In genomic region chr13:55831722-55832160, GRCm38 (mm10) we compare ENCODE assay signal across 14 mouse cellular contexts. TPM values are rescaled to one million over a fixed set of nuclear protein-coding genes. Genes with fewer than 3 reads are reported as not detected.
DNase-seq lines count a peak whose midpoint lies in the region; ATAC-seq and TF ChIP-seq lines count a peak whose summit lies in the region.
"Had no signal": no experiment of that assay in that cellular context is flagged by ENCODE, and none has a peak within 500 bp of the region (broad histone marks: within the 10 kb centered on the region; RNA-seq: fewer than 3 reads in every experiment).

No protein-coding gene starts in this region.

- 0 out of 2 replicates have a peak overlapping the region, but pooled peaks have one; percentile 58 for H3K27ac ChIP-seq in forebrain, embryonic 10.5 days
- no peak overlapping the region for H3K27ac ChIP-seq in forebrain, postnatal 0 days (ENCODE audit: low read depth, low read length)
- H3K27ac ChIP-seq in kidney, embryonic 16.5 days (ENCODE audit: low read length) = no peak overlapping the region
- no peak overlapping the region for H3K27ac ChIP-seq in ES-E14 (ENCODE audit: insufficient read depth, low read depth, low read length, poor library complexity, severe bottlenecking)
- H3K27ac ChIP-seq in limb, embryonic 11.5 days (replicated peaks; ENCODE audit: low read depth, low read length) = peak overlapping the region; percentile 97

- TF ChIP-seq CTCF in forebrain, postnatal 0 days (IDR thresholded peaks at IDR 0.05; ENCODE audit: low read depth) = no peak

- H3K4me2 ChIP-seq in forebrain, postnatal 0 days (ENCODE audit: low read depth) = no peak overlapping the region
- peak overlapping the region; percentile 51 for H3K4me2 ChIP-seq in kidney, embryonic 16.5 days (replicated peaks; ENCODE audit: low read depth, low read length)
- peak overlapping the region; percentile 67 for H3K4me2 ChIP-seq in limb, embryonic 11.5 days (ENCODE audit: low read depth, severe bottlenecking)

- in situ Hi-C loops in ES-E14 (cut with MboI; ENCODE audit: low sequenced_read_pairs in 2 of 2, unreplicated experiment in 2 of 2) = loop anchor here (5.0 to 10.0 kb wide), 2 partner anchors 393 to 421 kb away; partner anchors contain the start of gene Neurog1 (in 2 of the 2)

- H3K9me3 ChIP-seq in forebrain, embryonic 10.5 days = no peaks in the 10 kb centered on the region
- no peaks in the 10 kb centered on the region for H3K9me3 ChIP-seq in forebrain, postnatal 0 days (ENCODE audit: low read length)
- no peaks in the 10 kb centered on the region for H3K9me3 ChIP-seq in kidney, embryonic 16.5 days (ENCODE audit: low read length)
- no peaks in the 10 kb centered on the region for H3K9me3 ChIP-seq in ES-E14 (ENCODE audit: control insufficient read depth, insufficient read depth, low read depth, low read length)
- no peaks in the 10 kb centered on the region for H3K9me3 ChIP-seq in limb, embryonic 11.5 days (ENCODE audit: control insufficient read depth, low read length)
- H3K9me3 ChIP-seq: megakaryocyte, embryonic 14.5 days had no signal

- H3K4me1 ChIP-seq in forebrain, embryonic 10.5 days = peaks cover 53% of the 10 kb centered on the region
- H3K4me1 ChIP-seq in forebrain, postnatal 0 days (ENCODE audit: insufficient read depth) = no peaks in the 10 kb centered on the region
- peaks cover 24% of the 10 kb centered on the region for H3K4me1 ChIP-seq in kidney, embryonic 16.5 days (ENCODE audit: insufficient read depth, low read length)
- H3K4me1 ChIP-seq in ES-E14 (ENCODE audit: control insufficient read depth in 2 of 2, insufficient read depth in 2 of 2, low read length in 2 of 2, poor library complexity in 1 of 2) = no peaks in the 10 kb centered on the region; a peak in 1 of 4 replicates
- H3K4me1 ChIP-seq in limb, embryonic 11.5 days (ENCODE audit: control insufficient read depth, insufficient read depth, low read length) = peaks cover 9% of the 10 kb centered on the region

- H3K4me3 ChIP-seq in forebrain, embryonic 10.5 days = peak overlapping the region; percentile 42
- no peak overlapping the region for H3K4me3 ChIP-seq in forebrain, postnatal 0 days (ENCODE audit: low read depth, low read length)
- peak overlapping the region; percentile 40; the same call in 1 of the 2 replicates for H3K4me3 ChIP-seq in kidney, embryonic 16.5 days (ENCODE audit: low read length)
- H3K4me3 ChIP-seq in ES-E14 (ENCODE audit: insufficient read depth in 1 of 2, low read depth in 1 of 2, low read length in 2 of 2, poor library complexity in 1 of 2, severe bottlenecking in 1 of 2) = peak overlapping the region; percentile 50
- H3K4me3 ChIP-seq in limb, embryonic 11.5 days (ENCODE audit: low read depth, low read length) = peak overlapping the region; percentile 70
- H3K4me3 ChIP-seq: megakaryocyte, embryonic 14.5 days had no signal

- H3K36me3 ChIP-seq in forebrain, embryonic 10.5 days (replicated peaks) = no peaks in the 10 kb centered on the region
- H3K36me3 ChIP-seq in forebrain, postnatal 0 days (ENCODE audit: insufficient read depth) = no peaks in the 10 kb centered on the region
- no peaks in the 10 kb centered on the region for H3K36me3 ChIP-seq in kidney, embryonic 16.5 days (ENCODE audit: insufficient read depth, low read length)
- no peaks in the 10 kb centered on the region for H3K36me3 ChIP-seq in ES-E14 (ENCODE audit: control insufficient read depth, insufficient read depth, low read length, poor library complexity, severe bottlenecking)
- no peaks in the 10 kb centered on the region for H3K36me3 ChIP-seq in limb, embryonic 11.5 days (ENCODE audit: control insufficient read depth, insufficient read depth, low read length)

- DNase-seq in forebrain, embryonic 10.5 days (ENCODE audit: extremely low spot score, low spot score) = peak; percentile 53
- no peak for DNase-seq in forebrain, postnatal 0 days
- DNase-seq in kidney, adult 8-10 months = no peak
- no peak for DNase-seq in ES-E14 (ENCODE audit: low read depth, low spot score)
- no peak for DNase-seq in limb, embryonic 11.5 days (ENCODE audit: low spot score)
- no peak for DNase-seq in adrenal gland, postnatal 10 days
- no peak for DNase-seq in layer of hippocampus, adult 9-10 months (ENCODE audit: low spot score)
- DNase-seq: cerebellum, adult 9-11 months; kidney, adult 2 months; thymus, adult 2 months had no signal

- no peak overlapping the region for H3K9ac ChIP-seq in forebrain, postnatal 0 days
- no peak overlapping the region for H3K9ac ChIP-seq in kidney, embryonic 16.5 days (replicated peaks; ENCODE audit: low read length)
- H3K9ac ChIP-seq in ES-E14 (ENCODE audit: insufficient read depth, low read depth, low read length, poor library complexity, severe bottlenecking) = no peak overlapping the region
- peak overlapping the region; percentile 97 for H3K9ac ChIP-seq in limb, embryonic 11.5 days (ENCODE audit: low read length)

- peaks cover 100% of the 10 kb centered on the region for H3K27me3 ChIP-seq in forebrain, embryonic 10.5 days (ENCODE audit: poor library complexity, severe bottlenecking)
- peaks cover 79% of the 10 kb centered on the region for H3K27me3 ChIP-seq in forebrain, postnatal 0 days (ENCODE audit: insufficient read depth, low read length)
- H3K27me3 ChIP-seq in kidney, embryonic 16.5 days (ENCODE audit: insufficient read depth, low read length) = peaks cover 93% of the 10 kb centered on the region
- H3K27me3 ChIP-seq in limb, embryonic 11.5 days (ENCODE audit: control insufficient read depth, insufficient read depth, low read length) = peaks cover 64% of the 10 kb centered on the region

- 1% methylated on average over 25 of the region's 25 CpGs for WGBS in forebrain, embryonic 10.5 days
- 3% methylated on average over 25 of the region's 25 CpGs for WGBS in forebrain, postnatal 0 days
- 2% methylated on average over 25 of the region's 25 CpGs for WGBS in kidney, embryonic 16.5 days
- WGBS in limb, embryonic 11.5 days = under 1% methylated on average over 25 of the region's 25 CpGs

- ATAC-seq in forebrain, postnatal 0 days = no peak
- 0 out of 2 replicates have a peak, but pooled peaks have one; percentile 32 for ATAC-seq in kidney, embryonic 16.5 days (ENCODE audit: low FRiP score, low TSS enrichment)
- no peak for ATAC-seq in limb, embryonic 11.5 days (ENCODE audit: insufficient number of reproducible peaks, low FRiP score, low TSS enrichment, low read depth)

TF ChIP-seq in ES-E14, 5 proteins besides CTCF, POLR2A, EP300 and RAD21:
- TF ChIP-seq MAFK (IDR thresholded peaks at IDR 0.05; ENCODE audit: insufficient read depth, low read depth, low read length) (no peak), ZC3H11A (IDR thresholded peaks at IDR 0.05; ENCODE audit: borderline replicate concordance, low read depth, low read length) (no peak), CHD2 (IDR thresholded peaks at IDR 0.05; ENCODE audit: low read depth, low read length) (no peak), ZNF384 (IDR thresholded peaks at IDR 0.05; ENCODE audit: low read depth, low read length) (no peak), HCFC1 (IDR thresholded peaks at IDR 0.05; ENCODE audit: borderline replicate concordance, insufficient read depth, low read length) (no peak)
TF ChIP-seq in ES-E14: peak in this region for 0.

RNA-seq across cellular contexts. Expression of gene Pitx1, which starts 4.3 kb away (rescaled TPM):
- 1.7 and 3.2 TPM in 2 replicates for polyA plus RNA-seq in forebrain, embryonic 10.5 days (2016; fragmentation: Nextera tagmentation; extraction: Ambion mirVana)
- total RNA-seq in forebrain, postnatal 0 days (2014; rRNA removed) = not detected in 2 replicates
- not detected in 2 replicates for polyA plus RNA-seq in forebrain, postnatal 0 days (2015; fragmentation: Nextera tagmentation; extraction: Ambion mirVana)
- polyA plus RNA-seq in kidney, embryonic 16.5 days (2015; fragmentation: Nextera tagmentation; extraction: Ambion mirVana) = 0.36 and 2.1 TPM in 2 replicates
- total RNA-seq in ES-E14 (2012; rRNA removed) = 0.26 and 1.0 TPM in 2 replicates
- polyA plus RNA-seq in limb, embryonic 11.5 days (2014; fragmentation: Nextera tagmentation; extraction: Ambion mirVana) = 155 and 197 TPM in 2 replicates
- not detected for total RNA-seq in adrenal gland, postnatal 10 days (2021)
- total RNA-seq: left cerebral cortex, postnatal 14 days had no signal
- polyA plus RNA-seq: frontal cortex, adult 2 months had no signal

RNA-seq across cellular contexts. Expression of gene Catsper3, which starts 47.4 kb away (rescaled TPM):
- polyA plus RNA-seq in forebrain, embryonic 10.5 days (2016; fragmentation: Nextera tagmentation; extraction: Ambion mirVana) = 0.11 TPM in 2 replicates
- not detected in 2 replicates for total RNA-seq in forebrain, postnatal 0 days (2014; rRNA removed)
- 0.14 and 0.19 TPM in 2 replicates for polyA plus RNA-seq in forebrain, postnatal 0 days (2015; fragmentation: Nextera tagmentation; extraction: Ambion mirVana)
- 0.16 and 0.18 TPM in 2 replicates for polyA plus RNA-seq in kidney, embryonic 16.5 days (2015; fragmentation: Nextera tagmentation; extraction: Ambion mirVana)
- total RNA-seq in ES-E14 (2012; rRNA removed) = not detected in 2 replicates
- polyA plus RNA-seq in limb, embryonic 11.5 days (2014; fragmentation: Nextera tagmentation; extraction: Ambion mirVana) = 0.19 TPM in 1 of 2 replicates, not detected in the other
- under 1 TPM in 1 of 2 experiments, not detected in 1; 0.21 TPM for total RNA-seq in adrenal gland, postnatal 10 days (2021)
- polyA plus RNA-seq: thymus, adult 2 months had no signal

Comparison
In these comparisons a context has a peak if more than half of its experiments do, and no peak if none do; other contexts are left out.
1. H3K27ac ChIP-seq: peak in forebrain, embryonic 10.5 days (single experiment) and limb, embryonic 11.5 days (single experiment); none in forebrain, postnatal 0 days (single experiment), kidney, embryonic 16.5 days (single experiment) and ES-E14 (single experiment).
2. RNA of gene Pitx1, which starts 4.3 kb away (polyA plus RNA-seq): 155 to 197 TPM in limb, embryonic 11.5 days; 1.7 to 3.2 TPM in forebrain, embryonic 10.5 days, 0.36 to 2.1 TPM in kidney, embryonic 16.5 days and not detected in forebrain, postnatal 0 days; every median in the first group is over 10 times any median in the second.